Mouse (Mus musculus): Measurements from ENCODE around the gene Mrgprb2. TPM values are rescaled to one million over a fixed set of nuclear protein-coding genes. Genes with fewer than 3 reads are reported as not detected.

The Mrgprb2 gene
- not detected for total RNA-seq (2023)

GRCm38 (mm10) chr7:48557986-48558385, at the start of gene Mrgprb2:
Gene Mrgprb2, minus strand, starts transcription at chr7:48558086.

Other genes with a start within 250 kb of the Mrgprb2 start
- not detected for gene Mrgprb8, start 169.6 kb downstream of the Mrgprb2 start, total RNA-seq (2023)
- not detected for gene Mrgprb1, start 101.7 kb downstream of the Mrgprb2 start, total RNA-seq (2023)
- not detected for gene Mrgprx2, start 58.8 kb downstream of the Mrgprb2 start, total RNA-seq (2023)
- gene Mrgprb3, start 85.7 kb upstream of the Mrgprb2 start, total RNA-seq (2023), result not detected
- gene Zdhhc13, start 230.9 kb upstream of the Mrgprb2 start, total RNA-seq (2023), result 10 to 100 TPM; 22.9 to 25.2 TPM